Mouse (Mus musculus): ENCODE results near the gene Hcrtr1.

- TF ChIP-seq CTCF (IDR thresholded peaks at IDR 0.05; ENCODE audit: low read depth) (no peak), EP300 (IDR thresholded peaks at IDR 0.05; ENCODE audit: low read depth) (no peak)
Measured at GRCm38 (mm10) chr4:130173911-130174311, 34.8 kb upstream of the Hcrtr1 start.
